Mouse (Mus musculus) frontal cortex, postnatal 10 days (tissue): Measurements from ENCODE around the gene Gm49320.
"Not testable (repeated sequence)": the region's sequence is repeated elsewhere in the genome, so short reads cannot be mapped to it uniquely, and the experiment has no call there.

Source experiments
- DNase-seq, 2 experiments: peaks; one replicate each; pipeline ENCODE4 v3.0.0; 2022; ENCODE audit warnings: low spot score in 2 of 2, mixed read lengths in 1 of 2

Gene Gm49320

DNA sequence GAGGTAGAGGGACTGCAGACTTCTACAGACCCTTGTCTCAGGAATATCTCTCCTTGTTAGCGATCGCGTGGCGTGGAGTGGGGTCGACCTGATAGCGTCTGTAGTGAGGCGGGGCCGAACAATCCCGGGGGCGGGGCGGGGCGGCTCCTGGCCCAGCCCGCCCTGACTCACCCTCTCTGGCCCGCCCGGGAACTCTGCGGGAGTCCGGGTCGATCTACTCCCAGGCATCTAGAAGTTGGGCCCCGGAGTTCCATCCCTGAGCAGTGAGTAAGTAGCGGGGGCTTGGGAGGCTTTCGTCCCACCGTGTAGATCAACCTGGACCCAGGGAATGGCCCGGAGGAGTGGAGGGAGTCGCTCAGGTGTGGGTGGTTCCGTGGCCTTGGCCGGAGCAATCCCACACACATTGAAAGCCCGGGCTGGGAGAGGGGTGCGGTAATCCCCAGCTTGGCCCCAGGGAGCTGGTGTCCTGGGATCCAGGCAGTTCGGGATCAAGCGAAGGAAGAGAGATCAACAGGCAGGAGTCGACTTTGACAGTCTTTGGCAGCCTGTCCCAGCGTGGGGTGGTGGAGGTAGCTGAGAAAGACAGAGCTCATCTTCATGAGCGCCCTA is 11.8 kb upstream of the Gm49320 start, which contains the start of gene Lrrc8e:
TSS of gene Lrrc8e (plus strand) at position 89 of the 609 bp plus-strand sequence.
- no peak for DNase-seq

DNA sequence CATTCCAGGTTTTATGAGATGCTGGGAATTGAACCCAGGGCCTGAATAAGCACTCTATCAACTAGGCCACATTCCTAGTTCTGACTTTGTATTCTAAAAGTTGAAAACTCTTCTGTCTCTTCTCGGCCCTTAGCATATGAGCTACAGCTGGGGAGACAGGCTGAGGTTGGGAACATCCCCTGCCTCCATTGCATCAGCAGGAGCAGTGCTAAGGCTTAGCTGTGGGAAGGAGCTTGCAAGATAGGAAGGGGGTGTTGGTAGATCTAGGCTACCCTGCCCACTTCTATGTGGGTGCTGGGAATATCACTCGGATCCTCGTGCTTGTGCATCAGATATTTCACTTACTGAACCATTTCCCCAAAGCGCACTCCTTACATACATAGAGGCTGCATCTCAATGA is 10.7 kb upstream of the Gm49320 start:
- DNase-seq: no peak

DNA sequence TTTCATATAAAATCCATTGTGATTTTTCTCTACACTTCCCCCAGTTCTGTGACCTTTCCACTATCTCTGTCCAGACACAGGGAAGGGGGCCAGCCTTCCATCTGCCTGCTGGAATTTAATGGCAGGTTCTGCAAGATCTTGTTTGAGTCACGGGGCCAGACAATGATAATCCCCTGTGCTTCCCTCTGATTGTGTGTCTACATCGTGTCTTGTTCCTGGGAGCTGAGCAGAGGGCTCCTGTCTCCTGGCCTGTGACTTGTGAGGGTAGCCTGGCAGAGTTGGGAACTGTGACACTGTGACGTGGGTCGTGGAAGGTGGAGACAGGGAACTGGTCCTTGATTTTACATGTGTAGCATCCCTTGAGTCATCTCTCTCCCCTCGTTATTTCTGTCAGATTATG is 8.9 kb upstream of the Gm49320 start:
- DNase-seq: no peak

DNA sequence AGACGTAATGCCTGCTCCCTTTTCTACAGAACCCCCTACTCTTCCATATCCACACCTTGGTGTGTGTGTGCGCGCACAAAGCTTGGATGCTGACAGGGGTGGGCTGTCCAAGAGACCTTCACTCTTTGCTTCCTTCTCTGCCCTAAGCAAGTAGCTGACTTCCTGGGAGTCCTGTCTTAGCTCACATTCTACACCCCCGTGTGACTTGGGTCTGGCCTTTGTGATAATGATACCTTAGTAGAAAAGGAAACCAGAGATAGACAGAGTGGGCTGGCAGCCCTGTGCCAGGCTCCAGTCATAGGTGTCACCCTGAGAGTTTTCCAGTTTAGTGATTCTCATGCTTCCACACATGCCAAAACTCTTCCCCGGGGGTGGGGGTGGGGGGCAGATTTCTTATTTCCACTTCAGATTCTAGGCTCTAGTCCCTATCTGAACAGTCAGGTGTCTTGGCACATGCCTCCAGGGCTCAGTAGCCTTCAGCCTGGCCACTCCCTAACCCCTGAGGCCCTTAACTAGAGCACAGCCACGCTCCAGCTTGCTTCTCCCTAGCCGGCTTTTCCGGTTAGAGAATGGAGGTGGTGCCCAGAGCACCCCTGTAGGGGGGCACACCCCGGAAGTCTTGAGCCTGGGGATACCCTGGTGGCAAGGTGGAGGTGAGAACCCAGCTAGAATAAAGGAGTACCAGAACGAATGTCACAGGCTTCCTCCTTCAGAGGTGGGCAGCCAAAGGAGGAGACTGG is 7.9 kb upstream of the Gm49320 start:
- DNase-seq: no peak

DNA sequence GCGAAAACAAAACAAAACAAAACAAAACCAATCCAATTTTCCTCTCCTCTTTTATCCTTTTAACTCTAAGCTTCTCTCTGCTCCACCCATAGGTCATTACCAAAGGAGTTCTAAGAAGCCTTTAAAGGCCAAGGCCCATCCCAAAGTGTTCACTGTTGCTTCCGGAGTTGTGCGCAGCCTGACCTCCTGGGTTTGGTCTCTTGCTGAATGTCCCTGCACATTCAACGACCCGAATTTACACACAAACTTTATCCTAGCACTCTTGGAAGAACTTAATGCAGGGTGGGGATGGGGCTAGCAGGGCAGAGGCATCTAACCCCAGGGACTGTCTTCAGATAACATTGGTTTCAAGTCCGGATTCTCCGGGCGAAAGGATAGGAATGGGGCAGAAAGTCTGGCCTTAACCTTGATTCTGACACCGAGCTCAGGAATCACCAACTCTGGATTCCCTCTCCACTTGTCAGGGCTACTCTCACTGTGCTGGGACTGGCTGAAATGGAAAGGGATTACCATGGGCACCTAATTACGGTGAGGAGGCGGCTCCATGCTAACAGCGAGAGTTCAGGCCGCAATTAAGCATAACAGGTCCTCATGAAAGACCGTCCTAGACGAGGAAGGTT is 741 bp upstream of the Gm49320 start:
- no peak for DNase-seq

DNA sequence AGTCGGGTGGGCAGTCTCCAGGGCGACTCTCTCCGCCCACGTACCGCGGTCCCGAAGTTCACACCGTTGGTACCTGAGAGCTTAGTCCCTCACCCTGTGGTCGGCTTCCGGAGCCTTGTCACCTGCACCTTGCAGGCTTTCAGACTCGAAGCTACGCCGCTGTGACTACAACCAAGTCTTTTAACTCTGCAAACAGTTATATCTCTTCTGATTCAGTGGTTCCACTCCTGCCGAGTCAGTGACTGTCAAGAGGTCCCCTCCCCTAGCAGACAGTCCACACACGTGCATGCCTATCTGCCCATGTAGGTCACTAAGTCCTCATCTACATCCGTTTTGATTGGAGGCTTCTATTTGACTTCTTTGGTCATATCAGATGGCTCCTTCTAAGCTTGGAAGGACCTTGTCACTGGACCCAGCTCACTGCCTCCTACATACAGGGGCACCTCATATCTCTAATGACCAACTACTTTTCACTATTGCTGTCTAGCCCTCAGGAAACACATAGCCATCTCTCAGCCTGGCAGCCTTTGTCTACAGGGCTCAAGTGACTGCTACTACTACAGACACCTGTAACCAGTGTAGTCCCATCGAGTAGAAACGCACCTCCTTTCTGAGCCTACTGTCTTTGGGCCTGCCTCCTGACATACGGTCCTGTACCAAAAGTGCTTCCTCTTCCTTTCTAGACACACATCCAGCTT is 677 bp downstream of the Gm49320 start:
- no peak for DNase-seq

DNA sequence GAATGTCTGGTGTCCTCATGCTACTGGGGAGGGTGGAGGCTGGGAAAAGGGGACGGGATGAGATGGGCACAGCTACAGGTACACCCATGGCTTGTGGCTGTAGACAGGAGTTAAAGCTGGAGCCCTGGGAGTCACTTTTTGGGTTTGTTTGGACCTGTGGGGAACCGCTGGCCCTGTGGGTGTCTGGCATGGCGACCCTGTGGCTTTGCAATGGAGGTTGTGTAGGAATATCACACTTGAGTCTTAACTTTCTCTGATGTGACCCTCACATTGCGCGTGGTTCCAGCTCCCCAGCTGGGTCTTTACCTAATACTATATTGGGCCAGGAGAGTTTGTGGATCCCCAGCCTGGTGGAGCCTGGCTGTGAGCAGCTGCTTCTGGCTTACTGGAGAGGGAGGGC is 6.4 kb downstream of the Gm49320 start:
- no peak for DNase-seq

DNA sequence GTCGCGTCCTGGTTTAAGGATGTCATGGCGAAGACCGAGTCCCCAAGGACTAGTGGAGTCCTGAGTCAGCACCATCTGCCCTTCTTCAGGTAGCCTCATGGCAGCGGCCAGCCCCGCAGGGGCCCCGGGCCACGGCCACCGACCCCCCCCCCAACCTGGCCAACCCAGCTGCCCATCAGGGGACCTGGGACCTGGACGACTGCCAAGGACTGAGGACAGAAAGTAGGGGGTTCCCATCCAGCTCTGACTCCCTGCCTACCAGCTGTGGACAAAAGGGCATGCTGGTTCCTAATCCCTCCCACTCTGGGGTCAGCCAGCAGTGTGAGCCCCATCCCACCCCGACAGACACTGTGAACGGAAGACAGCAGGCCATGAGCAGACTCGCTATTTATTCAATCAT is 7.1 kb downstream of the Gm49320 start:
- DNase-seq: peak in 1 of 2 experiments; percentile 15

DNA sequence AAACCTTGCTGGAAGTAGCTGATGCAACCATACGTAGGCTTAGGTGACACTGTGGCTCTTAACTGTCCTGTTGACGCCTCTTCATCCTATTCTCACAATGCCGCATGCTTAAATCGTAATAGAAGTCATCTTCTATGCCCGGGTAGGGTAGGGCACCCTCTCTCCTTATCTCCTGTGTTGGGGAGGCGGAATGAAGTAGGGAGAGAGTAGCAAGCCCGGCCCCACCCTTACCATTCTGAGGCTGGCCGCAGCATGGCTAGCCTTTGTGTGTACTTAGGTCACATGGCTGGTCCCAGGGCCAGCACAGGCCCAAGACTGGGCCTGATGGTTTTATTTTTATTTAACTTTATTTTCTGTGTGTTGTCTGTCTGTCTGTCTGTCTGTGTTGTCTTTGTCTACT is 8.6 kb downstream of the Gm49320 start:
- DNase-seq: no peak

DNA sequence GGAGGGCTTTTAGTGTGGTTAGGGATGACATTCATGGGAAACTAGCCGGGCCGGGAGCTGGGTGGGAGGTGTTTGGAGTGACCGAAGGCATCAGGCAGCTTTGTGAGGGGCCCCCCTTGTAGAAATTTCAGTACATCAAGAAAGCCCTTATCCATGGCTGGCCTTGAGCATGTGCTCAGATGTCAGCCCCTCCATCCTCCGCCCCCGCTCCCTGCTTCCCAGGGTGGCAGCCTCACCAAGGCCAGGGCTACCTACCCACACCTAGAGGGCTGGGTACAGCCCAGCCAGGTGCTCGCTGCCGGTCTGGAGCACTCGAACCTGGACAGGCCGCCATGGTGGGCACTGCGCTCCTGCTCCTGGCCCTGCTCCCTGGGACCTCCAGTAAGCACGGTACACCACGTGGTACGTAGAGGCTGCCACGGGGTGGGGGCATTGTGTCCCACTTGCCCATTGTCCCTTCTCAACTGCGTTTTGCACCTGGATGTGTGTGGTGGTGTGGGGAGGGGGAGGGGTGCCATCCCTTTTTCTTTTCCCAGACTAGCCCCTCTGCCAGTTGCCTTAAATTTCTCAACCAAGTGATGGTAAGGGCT is 9.4 kb downstream of the Gm49320 start, which contains the start of gene Tgfbr3l:
TSS of gene Tgfbr3l (plus strand) at position 264 of the 590 bp plus-strand sequence.
- DNase-seq: peak in 1 of 2 experiments; percentile 22

DNA sequence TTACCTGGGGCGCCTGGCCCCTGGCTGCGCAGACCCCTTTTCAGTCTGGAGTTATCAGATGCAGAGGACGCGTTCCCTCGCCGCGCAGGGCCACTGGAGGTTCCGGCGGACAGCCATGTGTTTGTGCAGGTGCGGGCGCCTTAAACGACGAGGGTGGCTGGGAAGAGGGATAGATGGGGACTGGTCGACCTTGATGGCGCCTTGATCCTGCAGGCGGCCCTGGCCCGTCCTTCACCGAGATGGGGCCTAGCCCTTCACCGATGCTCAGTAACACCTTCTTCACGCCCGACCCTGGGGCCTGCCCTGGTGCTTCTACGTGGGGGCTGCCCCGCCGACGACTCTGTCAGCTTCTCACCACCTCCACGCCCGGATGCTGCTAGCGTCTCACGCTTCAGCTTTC is 10.5 kb downstream of the Gm49320 start:
- DNase-seq: no peak

DNA sequence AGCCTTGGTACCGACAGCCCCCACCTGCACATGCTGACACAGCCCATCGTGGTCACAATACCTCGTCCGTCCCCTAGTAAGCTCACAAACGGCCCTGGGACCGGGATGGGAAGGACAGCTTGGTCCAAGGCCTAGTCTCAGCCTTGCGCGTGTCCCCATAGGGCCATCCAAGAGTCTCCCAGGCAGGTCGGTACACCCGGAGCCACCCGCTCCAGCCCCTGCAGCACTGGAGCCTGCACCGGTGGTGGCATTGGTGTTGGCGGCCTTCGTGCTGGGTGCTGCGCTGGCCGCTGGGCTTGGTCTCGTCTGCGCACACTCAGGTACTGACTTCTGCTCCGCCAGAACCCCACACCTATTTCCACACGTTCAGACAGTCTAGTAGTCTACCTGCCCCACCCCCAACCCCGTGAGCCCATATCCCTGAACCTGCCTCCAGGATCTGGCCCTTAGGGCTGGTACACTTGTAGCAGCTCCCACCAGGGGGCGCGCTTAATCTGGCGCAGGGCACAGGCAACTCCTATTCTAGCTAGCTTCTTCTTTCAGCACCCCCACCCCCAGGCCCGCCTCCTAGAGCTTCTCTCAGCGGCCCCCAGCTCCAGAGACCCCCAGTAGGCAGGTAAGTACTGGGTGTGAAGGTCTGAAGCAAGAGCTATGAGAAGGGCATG is 11.8 kb downstream of the Gm49320 start:
- peak; percentile 82 to 84 for DNase-seq

DNA sequence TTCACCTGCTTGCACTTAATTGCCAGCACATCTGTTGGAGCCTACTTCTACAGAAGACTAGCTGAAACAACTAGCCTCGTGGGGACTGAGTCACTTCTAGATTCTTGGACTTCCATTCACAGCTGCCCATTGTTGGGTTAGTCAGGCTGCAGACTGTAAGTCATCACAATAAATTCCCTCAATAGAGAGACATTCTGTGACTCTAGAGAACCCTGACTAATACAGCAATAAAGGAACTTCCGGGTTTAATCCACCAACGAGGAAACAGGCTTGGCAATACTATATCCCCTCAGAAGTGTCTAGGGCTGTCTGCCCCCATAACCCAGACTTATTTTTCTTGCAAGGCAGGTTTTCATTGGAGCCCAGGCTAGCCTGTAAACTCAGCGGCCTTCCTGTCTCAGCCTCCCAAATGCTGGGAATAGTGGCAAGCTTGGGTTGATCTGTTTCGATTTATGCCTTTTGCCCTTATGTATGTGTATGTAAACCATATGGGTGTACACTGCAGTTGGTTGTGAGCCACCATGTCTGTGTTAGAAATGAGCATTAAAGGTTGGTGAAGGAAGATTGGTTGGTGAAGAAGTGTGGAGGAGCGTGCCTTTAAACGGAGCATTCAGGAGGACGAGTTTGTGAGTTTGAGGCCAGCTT is 13.6 kb downstream of the Gm49320 start:
- peak in 1 of 2 experiments; percentile 14 for DNase-seq

DNA sequence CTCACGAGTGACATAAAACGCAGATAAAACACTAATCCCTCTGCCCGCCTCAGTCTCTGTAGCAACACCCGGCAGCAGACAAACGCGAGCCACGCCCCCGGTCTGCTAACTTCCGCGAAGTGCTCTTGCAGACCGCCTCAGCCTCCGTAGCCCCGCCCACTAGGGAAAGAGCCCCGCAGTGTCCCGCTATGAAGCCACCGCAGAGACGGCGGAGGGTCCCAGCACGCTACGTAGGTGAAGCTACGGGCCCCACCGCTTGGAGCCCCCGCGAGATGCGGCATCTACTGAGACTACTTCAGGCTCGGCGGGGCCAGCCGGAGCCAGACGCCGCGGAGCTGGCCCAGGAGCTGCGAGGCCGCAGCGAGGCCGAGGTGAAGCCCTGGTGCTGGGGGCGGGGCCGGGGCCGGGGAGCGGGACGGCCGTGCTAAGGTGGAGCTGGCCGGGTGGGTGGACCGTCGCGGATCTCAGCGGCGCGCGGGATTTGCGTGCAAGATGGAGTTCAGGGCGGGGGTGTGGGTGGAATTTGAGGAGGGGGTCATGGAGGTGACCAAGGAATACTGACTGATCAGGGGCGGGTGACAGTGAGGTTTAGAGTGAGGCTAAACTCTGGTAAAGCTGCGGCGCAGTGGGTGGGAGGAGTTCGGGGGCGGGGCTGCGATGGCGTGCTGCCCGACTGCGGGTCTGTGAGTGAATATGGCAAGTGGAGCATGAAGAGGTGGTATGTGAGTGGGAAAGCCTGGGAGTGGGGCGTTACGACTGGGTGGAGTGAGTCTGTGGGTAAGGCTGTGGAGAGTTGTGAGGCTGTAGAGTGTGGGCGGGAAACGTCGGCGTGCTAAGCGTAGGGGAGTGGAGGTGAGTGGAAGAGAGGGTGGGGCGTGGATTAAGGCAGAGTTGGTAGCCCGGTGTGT is 14.5 kb downstream of the Gm49320 start, which contains the start of gene Snapc2:
TSS of gene Snapc2 (plus strand) at position 147 of the 908 bp plus-strand sequence.
- DNase-seq: peak; percentile 90 to 95

DNA sequence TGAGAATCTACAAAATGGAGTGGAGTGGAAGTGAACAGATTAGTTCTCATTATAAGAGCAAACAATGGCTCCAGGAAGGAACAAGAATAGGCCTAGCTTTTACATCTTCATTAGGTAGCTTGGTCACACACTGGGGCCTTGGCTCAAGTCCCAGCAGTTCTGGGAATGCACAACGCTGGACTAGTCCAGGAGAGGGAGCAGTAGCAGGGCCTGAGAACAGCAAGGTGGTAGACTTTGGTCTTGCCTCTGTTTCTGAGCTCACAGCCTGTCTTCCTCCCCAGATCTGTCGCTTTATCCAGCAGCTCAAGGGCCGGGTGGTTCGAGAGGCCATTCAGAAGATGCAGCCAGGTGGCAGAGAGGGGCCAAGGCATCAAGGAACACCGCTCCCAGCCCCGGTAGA is 15.3 kb downstream of the Gm49320 start:
- peak; percentile 67 to 70 for DNase-seq

DNA sequence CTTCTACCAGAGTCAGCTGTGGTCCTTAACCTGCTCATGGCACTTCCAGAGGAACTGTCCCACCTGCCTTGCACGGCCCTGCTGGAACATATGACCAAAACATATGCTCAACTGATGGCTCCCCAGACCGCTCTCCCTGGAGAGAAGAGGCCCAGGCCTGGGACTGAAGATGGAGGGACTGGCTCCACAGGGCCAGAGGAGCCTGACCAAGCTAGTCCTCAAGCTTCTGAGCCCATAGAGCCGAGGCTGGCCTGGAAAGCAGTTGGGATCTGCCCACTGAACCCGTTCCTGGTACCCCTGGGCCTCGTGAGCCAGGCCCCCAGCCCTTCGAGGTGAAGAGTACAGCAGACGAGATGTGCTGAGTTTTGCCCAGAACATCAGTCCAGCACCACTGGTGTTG is 16.8 kb downstream of the Gm49320 start:
- DNase-seq: not testable (repeated sequence)

DNA sequence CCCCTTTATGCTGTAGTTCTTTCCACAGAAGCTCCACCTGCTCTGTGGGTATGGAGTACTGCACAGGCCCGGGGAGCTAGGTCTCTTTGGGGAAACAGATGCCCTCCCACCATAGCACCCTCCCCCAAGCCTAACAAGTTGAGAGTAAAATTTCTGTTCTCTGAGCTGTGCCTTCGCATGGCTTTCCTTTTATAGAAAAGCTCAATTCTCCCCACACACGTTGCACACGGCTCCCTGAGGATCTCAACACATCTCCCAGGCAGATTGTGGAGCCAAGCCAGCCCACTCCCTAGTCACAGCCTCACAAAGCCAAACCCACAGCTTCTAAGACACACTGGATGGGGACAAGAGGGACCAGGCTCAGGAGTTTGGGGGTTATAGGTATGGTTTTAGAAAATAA is 18.2 kb downstream of the Gm49320 start:
- peak; percentile 77 to 81 for DNase-seq

DNA sequence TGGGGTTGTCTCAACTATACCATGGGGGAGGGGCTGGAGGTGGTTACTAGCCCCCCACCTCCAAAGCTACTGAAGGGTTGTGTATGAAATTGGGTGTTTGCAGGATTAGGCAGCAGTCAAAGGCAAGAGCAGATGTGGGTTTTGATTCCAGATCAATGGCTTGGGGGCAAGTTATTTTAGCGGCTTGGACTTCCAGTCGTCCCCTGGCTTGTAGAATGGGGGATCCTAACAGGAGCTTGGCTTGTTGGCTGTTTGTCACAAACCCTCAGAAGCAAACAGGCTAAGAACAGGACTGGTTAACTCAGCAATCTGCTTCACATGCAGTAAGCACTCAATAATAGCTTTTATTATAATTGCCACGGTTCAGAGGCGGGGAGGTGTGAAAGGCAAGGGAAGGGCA is 18.7 kb downstream of the Gm49320 start:
- no peak for DNase-seq

DNA sequence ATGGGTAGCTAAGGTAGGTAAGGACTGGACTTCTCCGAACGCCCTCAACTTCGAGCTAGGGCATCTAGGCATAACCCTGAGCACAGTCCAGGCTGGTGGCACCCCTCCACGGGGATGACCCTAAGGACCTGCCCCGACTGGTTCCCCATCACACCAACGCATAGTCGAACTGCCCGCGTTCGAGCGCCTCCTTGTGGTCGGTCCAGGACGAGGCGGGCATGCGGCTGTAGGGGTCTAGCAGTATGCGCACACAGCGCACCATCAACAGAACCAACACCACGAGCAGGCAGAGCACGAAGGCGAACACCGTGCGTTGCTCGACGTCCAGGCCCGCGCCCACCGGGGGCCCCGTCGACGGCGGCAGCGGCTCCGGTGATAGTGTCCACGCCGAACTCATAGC is 19.6 kb downstream of the Gm49320 start:
- DNase-seq: peak; percentile 78 to 86

DNA sequence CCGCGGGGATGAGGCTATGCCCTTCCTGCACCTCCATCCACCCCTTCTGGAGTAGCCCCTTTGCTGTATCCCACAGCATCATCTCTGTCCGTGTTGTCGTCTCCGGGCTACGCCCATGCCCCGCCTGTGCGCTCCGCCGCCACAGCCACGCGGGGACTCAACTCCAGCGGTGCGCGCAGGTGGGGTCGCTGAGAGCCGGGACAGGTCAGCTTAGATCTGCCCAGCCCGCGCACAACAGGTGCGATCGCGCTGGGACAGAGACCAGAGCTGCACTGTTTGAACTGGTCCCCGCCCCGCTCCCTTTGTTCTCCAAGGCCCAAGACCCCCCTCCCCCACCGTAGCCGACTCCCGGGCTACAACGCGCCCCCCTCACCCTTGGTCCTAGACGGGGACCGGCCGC is 20.0 kb downstream of the Gm49320 start:
- peak; percentile 55 to 63 for DNase-seq
